Mouse (Mus musculus) heart, embryonic 14.5 days (tissue): ENCODE results near the gene Acbd5. TPM values are rescaled to one million over a fixed set of nuclear protein-coding genes. Genes with fewer than 3 reads are reported as not detected.

Experiments
- ATAC-seq: fragments of 200-750 bp; cut with Nextera tagmentation; 2 replicates; pipeline ENCODE4 v1.8.0; 2017; ENCODE audit warnings: low read depth, moderate TSS enrichment; ENCODE audit not compliant: insufficient number of reproducible peaks, insufficient read depth, low FRiP score
- H3K27ac ChIP-seq, 2 experiments: fragments of 200-500 bp in 1 of 2; fragments of 300-500 bp in 1 of 2; sonication (generic) in 1 of 2; replicated peaks in 1 of 2; 2 replicates each; pipeline ENCODE4 v1.5.1; 2012 to 2014; ENCODE audit warnings: low read depth in 2 of 2, low read length in 2 of 2, control low read depth in 1 of 2, mild to moderate bottlenecking in 1 of 2, mixed read lengths in 1 of 2; ENCODE audit not compliant: control insufficient read depth in 1 of 2, insufficient read depth in 1 of 2
- H3K27me3 ChIP-seq: fragments of 300-500 bp; sonication (generic); 2 replicates; pipeline ENCODE4 v1.6.1; 2014; ENCODE audit warnings: mild to moderate bottlenecking, low read length, control low read depth; ENCODE audit not compliant: control insufficient read depth, insufficient read depth
- H3K36me3 ChIP-seq: fragments of 300-500 bp; sonication (generic); 2 replicates; pipeline ENCODE4 v1.6.1; 2014; ENCODE audit warnings: mild to moderate bottlenecking, control low read depth, low read length, mixed read lengths; ENCODE audit not compliant: control insufficient read depth, insufficient read depth
- H3K4me1 ChIP-seq, 2 experiments: fragments of 200-500 bp in 1 of 2; fragments of 300-500 bp in 1 of 2; sonication (generic) in 1 of 2; 2 replicates each; pipeline ENCODE4 v1.6.1; 2012 to 2014; ENCODE audit warnings: low read length in 2 of 2, control low read depth in 1 of 2, mixed read lengths in 1 of 2; ENCODE audit not compliant: control insufficient read depth in 2 of 2, insufficient read depth in 2 of 2
- H3K4me2 ChIP-seq: fragments of 300-500 bp; sonication (generic); 2 replicates; pipeline ENCODE4 v1.6.1; 2014; ENCODE audit warnings: mild to moderate bottlenecking, low read length
- H3K4me3 ChIP-seq, 2 experiments: fragments of 200-500 bp in 1 of 2; fragments of 300-500 bp in 1 of 2; sonication (generic) in 1 of 2; 2 replicates each; pipeline ENCODE4 v1.5.1; 2012 to 2014; ENCODE audit warnings: low read length in 2 of 2, mild to moderate bottlenecking in 2 of 2, control low read depth in 1 of 2, low read depth in 1 of 2, moderate library complexity in 1 of 2; ENCODE audit not compliant: control insufficient read depth in 1 of 2, insufficient read depth in 1 of 2
- H3K9ac ChIP-seq: fragments of 300-500 bp; sonication (generic); 2 replicates; pipeline ENCODE4 v1.6.1; 2014; ENCODE audit warnings: mild to moderate bottlenecking, low read length
- H3K9me3 ChIP-seq: fragments of 300-500 bp; sonication (generic); 2 replicates; pipeline ENCODE4 v1.6.1; 2016; ENCODE audit warnings: low read length, control low read depth; ENCODE audit not compliant: control insufficient read depth
- WGBS: fragments of 180-500 bp; shearing (Covaris S2); extraction: QIAGEN DNeasy Blood & Tissue Kit; methylation state at CpG from one replicate; pipeline ENCODE4 v1.1.7; 2014; 5-methylcytosine and 5-hydroxymethylcytosine counted together
- polyA plus RNA-seq: library from polyadenylated mRNA; unstranded; fragments of >200 nt; fragmentation: Nextera tagmentation; extraction: Ambion mirVana; gene quantifications from 2 replicates; pipeline ENCODE4 v1.2.1, GENCODE M21; 2014

Gene Acbd5
- polyA plus RNA-seq, result 23.1 and 25.5 TPM in 2 replicates

DNA sequence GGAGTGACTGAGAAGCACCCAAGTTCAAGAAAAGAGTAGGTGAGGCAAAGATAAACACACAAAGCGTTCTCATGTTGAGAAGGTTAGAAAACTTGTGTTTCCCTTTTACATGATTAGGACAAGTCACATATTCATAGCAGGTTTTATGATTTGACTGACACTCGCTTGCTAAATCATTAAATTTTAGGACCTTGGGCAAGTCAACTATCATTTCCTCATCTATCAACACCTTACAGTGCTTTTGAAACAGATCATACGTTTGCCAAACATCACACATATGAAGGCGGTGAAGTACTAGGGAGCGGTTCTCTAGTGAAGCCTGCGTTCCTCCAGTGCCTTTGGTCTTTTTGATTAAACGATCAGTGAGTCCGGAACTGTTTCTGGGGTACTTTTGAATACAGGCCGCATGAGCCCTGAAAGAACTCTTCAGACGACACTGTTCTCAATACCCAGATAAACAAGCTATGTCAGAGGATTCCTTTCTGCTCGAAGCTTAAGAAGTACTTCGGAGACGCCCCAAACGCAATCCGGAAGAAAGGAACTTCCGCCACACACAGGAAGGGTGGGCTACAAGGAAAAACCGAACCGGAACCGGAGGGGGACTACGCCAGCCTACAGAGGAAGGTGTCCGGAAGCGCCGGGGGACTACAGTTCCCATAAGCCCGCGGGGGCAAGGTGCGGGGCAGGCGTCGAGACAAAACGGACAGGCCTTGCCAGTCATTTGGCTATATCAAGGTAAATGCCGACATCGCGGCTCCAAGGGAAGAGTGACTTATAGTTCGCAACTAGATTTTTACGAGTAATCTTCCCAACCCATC, at the start of gene Acbd5:
Gene Acbd5 (plus strand): TSS at position 616 of the 818 bp plus-strand sequence.
- Histone ChIP-seq H3K4me1 (no peaks in the 10 kb centered on the region), H3K9ac (peak within 1 kb of the TSS; percentile 91), H3K4me2 (peak within 1 kb of the TSS; percentile 90), H3K27me3 (no peaks in the 10 kb centered on the region), H3K4me3 (peak within 1 kb of the TSS; percentile 56 to 68), H3K27ac (peak within 1 kb of the TSS; percentile 95 to 97), H3K9me3 (no peaks in the 10 kb centered on the region), H3K36me3 (peaks cover 16% of the 10 kb centered on the region)
- WGBS, result 2% methylated on average over 34 of the region's 34 CpGs
- peak; percentile 94 for ATAC-seq

GRCm38 (mm10) chr2:23019170-23019569, 48.8 kb upstream of the Acbd5 start:
- WGBS, result 70% methylated on average over 2 of the region's 2 CpGs
- H3K4me2 ChIP-seq, result no peak overlapping the region

GRCm38 (mm10) chr2:23021320-23021719, 46.6 kb upstream of the Acbd5 start:
- H3K27me3 ChIP-seq, result no peaks in the 10 kb centered on the region
- no peaks in the 10 kb centered on the region for H3K36me3 ChIP-seq
- H3K4me3 ChIP-seq, result no peak overlapping the region
- H3K27ac ChIP-seq, result no peak overlapping the region
- H3K9ac ChIP-seq, result no peak overlapping the region
- H3K4me1 ChIP-seq, result peaks cover 0 to 17% of the 10 kb centered on the region in 2 experiments; a peak in 2 of 4 replicates
- WGBS, result 86% methylated on average over 4 of the region's 4 CpGs
- H3K4me2 ChIP-seq, result no peak overlapping the region
- no peak for ATAC-seq
- H3K9me3 ChIP-seq, result no peaks in the 10 kb centered on the region

More at GRCm38 (mm10) chr2:23019170-23019569, 48.8 kb upstream of the Acbd5 start:
- H3K4me3 ChIP-seq, result no peak overlapping the region
- no peak overlapping the region for H3K9ac ChIP-seq
- no peak overlapping the region for H3K27ac ChIP-seq
- H3K27me3 ChIP-seq, result no peaks in the 10 kb centered on the region
- H3K4me1 ChIP-seq, result peaks cover 5 to 19% of the 10 kb centered on the region in 2 experiments; a peak in 3 of 4 replicates
- no peaks in the 10 kb centered on the region for H3K9me3 ChIP-seq
- no peak for ATAC-seq
- no peaks in the 10 kb centered on the region for H3K36me3 ChIP-seq

- no peaks in the 10 kb centered on the region for H3K9me3 ChIP-seq
- no peak overlapping the region for H3K27ac ChIP-seq
- no peak overlapping the region for H3K9ac ChIP-seq
- H3K4me2 ChIP-seq, result no peak overlapping the region
- H3K4me3 ChIP-seq, result no peak overlapping the region
- H3K4me1 ChIP-seq, result peaks cover 0 to 21% of the 10 kb centered on the region in 2 experiments; a peak in 2 of 4 replicates
- WGBS, result 39% methylated on average over 4 of the region's 4 CpGs
- H3K27me3 ChIP-seq, result no peaks in the 10 kb centered on the region
- no peaks in the 10 kb centered on the region for H3K36me3 ChIP-seq
- no peak for ATAC-seq
Measured at GRCm38 (mm10) chr2:23021721-23022120, 46.2 kb upstream of the Acbd5 start.

- Histone ChIP-seq H3K9me3 (no peaks in the 10 kb centered on the region), H3K4me3 (no peak overlapping the region), H3K27me3 (no peaks in the 10 kb centered on the region), H3K36me3 (no peaks in the 10 kb centered on the region), H3K4me2 (no peak overlapping the region), H3K9ac (no peak overlapping the region), H3K4me1 (peaks cover 2 to 23% of the 10 kb centered on the region in 2 experiments; a peak in 3 of 4 replicates), H3K27ac (no peak overlapping the region)
- 89% methylated on average over 3 of the region's 3 CpGs for WGBS
- ATAC-seq, result no peak
Measured at GRCm38 (mm10) chr2:23023023-23023422, 44.9 kb upstream of the Acbd5 start.

DNA sequence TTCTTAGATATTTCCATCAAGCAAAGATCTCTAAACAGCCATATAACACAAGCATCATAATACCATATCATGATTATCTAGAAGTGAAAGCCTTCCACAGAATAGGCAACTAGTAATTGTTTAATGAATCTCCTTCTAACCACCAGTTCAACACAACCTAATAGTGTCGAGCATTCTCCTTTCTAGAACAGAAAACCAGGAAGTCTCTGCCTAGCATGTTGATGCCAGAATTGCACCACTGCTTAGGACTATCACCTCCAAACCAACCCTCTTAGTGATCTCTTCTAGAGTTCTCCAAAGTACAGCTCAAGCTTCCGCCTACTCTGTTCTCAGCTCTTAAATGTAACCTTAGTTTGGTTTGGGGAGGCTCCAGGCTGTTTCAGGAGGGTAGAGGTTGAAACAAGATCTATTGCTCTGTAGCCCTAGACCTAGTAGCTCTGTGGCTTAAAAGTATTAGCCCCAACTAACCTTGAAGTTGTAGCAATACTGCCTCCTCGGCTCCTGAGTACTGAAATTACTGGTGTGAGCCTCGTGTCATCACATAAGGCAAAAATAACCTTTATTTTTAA, 44.2 kb upstream of the Acbd5 start:
- Histone ChIP-seq H3K27ac (no peak overlapping the region), H3K27me3 (no peaks in the 10 kb centered on the region), H3K36me3 (no peaks in the 10 kb centered on the region), H3K4me1 (peaks cover 2 to 23% of the 10 kb centered on the region in 2 experiments; a peak in 3 of 4 replicates), H3K9me3 (no peaks in the 10 kb centered on the region), H3K9ac (no peak overlapping the region), H3K4me2 (no peak overlapping the region), H3K4me3 (no peak overlapping the region)
- 89% methylated on average over 4 of the region's 4 CpGs for WGBS
- ATAC-seq, result no peak

DNA sequence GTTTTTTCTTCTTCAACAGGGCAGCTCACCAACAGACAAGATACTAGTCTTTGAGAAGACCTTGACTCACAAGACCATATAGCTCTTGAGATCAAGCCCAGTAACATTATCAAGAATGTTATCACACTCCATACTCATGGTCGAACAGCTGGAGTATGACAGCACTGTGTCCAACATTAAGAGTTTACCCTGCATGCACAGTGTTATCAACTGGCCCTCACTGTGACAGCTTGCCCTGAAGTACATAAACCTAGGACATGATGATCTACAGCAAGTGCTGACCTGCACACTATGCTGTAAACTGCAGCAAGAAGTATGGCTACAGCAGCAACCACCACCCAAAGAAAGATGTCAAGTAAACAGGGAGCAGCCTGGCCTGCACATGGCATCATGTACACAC, 41.6 kb upstream of the Acbd5 start:
- H3K27ac ChIP-seq, result no peak overlapping the region
- no peak for ATAC-seq
- 26% methylated on average over 1 of the region's 1 CpGs for WGBS
- H3K4me2 ChIP-seq, result no peak overlapping the region
- H3K9ac ChIP-seq, result no peak overlapping the region
- peaks cover 2 to 23% of the 10 kb centered on the region in 2 experiments; a peak in 3 of 4 replicates for H3K4me1 ChIP-seq
- H3K4me3 ChIP-seq, result no peak overlapping the region
- 0 out of 2 replicates have a peak, but pooled peaks cover 7% of the 10 kb centered on the region for H3K36me3 ChIP-seq
- no peaks in the 10 kb centered on the region for H3K27me3 ChIP-seq
- no peaks in the 10 kb centered on the region; the same call in 1 of the 2 replicates for H3K9me3 ChIP-seq
